Mouse (Mus musculus): ENCODE results near the gene Ccdc9.
"Not testable (repeated sequence)": the region's sequence is repeated elsewhere in the genome, so short reads cannot be mapped to it uniquely, and the experiment has no call there.

Gene Ccdc9

GRCm38 (mm10) chr7:16307141-16307540, 20.5 kb upstream of the Ccdc9 start:
- DNase-seq = not testable (repeated sequence)

DNA sequence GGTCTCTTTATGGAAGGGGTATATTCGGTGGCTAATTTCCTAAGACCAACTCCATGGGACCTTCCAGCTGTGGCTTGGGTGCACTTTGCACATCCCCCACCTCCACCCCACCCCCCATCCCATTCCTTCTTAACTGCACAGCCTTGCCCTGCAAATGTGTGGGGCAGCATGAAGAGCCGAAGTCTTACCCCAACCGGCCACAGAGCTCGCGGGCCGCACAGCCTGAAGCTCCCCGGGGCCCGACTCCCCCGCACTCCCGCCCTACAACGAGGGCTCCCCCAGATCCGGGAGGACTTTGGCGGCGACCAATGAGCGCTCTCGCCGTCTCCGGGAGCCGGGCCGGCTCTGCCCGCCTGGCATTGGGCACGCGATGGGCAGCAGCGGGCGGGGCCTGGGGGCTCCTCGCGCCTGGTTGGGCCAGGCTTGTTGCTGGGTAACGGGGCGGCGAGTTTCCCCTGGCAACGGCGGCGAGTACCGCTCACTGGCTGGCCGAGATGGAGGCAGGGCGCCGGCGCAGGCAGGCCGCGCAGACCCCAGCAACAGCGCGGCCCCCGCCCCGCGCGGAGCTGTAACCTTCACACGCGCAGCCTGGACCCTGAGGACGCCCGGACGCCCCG, 12.9 kb upstream of the Ccdc9 start:
- peak; percentile 97 for DNase-seq

- no peak for DNase-seq
These were observed 12.3 kb upstream of the Ccdc9 start for GRCm38 (mm10) chr7:16298927-16299326.

DNA sequence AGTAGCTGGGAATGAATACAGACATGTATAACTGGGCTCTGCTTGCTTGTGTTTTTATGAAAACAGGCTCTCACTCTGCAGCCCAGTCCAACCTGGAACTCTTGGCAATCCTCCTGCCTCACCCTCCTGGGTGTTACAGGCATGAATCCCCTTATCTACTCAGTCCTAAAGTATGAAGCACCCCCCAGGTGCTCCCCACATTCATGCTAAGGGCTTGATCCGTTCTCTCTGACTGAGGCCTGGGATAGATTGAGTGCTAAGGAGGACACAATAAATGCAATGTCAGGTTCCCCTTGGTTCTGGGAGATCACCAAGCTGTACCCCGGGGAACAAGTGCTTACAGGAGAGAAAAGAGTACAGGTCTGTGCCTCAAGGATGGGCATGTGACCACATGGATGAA, 11.0 kb upstream of the Ccdc9 start:
- no peak for DNase-seq

DNA sequence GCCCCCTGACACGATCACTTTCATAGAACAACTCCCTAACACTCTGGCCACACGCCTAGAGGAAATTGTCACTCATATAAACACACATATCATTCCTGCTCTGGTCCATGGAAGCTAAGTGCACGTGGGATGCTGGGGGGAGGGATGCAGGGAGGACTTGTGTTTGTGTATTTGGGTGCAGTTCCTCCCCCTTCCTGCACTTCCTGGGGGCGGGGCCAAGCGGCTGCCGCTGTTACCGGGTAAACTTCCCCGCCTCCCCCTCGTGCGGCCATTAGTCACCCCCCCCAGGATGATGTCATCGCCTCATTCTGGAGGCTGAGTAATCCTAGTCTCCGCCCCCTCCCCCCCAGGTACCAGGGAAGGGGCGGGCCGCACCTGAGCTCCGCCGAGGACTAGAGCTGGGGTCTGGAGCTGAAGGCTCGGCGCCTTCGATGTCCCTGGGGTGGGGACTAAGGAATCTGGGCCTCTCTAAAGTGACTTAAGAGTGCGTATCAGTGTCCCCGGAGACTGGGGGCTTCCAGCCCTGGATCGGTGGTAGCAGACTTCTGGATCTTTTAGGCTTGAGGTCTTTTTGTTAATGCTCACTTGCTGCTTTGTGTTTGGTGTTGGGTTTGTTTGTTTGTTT, 10.3 kb upstream of the Ccdc9 start:
- peak; percentile 82 for DNase-seq

DNA sequence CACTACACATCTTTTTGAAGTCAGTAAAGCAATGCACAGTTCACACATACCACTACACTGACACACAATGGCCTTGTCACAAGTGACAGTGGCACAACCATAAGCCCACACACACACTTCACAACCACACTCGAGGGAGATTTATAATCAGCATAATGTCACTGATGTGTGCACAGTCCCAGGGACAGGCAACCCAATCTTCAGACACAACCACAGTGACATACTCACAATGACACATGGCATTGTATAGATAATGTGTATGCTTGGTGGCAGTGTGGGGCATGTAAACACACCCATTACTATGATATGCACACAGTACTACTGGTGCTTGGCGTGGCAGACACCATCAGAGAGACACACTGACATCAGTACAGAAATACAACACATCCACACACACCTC, 9.6 kb upstream of the Ccdc9 start:
- DNase-seq = no peak

GRCm38 (mm10) chr7:16295321-16295900, 8.8 kb upstream of the Ccdc9 start:
- DNase-seq = peak; percentile 77

DNA sequence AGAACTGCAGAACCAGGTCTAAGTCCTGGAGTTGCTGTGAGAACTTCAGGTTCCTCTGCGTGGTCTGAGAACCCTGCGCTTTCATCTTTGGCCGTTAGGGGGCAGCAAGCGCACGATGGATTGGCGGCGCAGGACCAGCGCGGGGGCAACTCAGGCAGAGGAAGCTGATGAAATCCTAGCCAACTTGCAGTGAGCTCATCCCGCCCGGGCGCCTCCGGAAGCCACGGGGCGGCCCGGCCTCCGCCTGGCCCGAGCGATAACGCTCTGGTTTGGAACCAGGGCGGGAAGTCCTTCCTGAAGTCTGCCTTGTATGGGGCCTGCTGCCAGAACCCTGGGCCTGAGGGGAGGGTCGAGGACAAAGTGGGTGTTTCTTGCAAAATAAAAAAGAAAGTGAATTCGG, 8.2 kb upstream of the Ccdc9 start:
- peak; percentile 93 for DNase-seq

DNA sequence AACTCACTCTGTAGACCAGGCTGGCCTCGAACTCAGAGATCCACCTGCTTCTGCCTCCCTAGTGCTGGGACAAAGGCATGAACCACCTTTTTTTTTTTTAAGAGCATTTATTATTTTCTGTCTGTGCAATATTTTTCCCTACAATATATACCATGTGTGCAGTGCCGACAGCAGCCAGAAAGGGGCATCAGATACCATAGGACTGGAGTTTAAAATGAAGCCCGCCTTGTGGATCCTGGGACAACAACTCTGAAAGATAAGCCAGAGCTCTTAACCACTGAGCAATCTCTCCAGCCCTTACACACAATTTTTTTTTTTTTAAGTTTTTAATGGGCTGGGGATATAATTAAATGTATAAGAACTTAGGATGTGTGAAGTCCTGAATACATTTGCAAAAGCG, 7.8 kb upstream of the Ccdc9 start:
- DNase-seq = no peak

DNA sequence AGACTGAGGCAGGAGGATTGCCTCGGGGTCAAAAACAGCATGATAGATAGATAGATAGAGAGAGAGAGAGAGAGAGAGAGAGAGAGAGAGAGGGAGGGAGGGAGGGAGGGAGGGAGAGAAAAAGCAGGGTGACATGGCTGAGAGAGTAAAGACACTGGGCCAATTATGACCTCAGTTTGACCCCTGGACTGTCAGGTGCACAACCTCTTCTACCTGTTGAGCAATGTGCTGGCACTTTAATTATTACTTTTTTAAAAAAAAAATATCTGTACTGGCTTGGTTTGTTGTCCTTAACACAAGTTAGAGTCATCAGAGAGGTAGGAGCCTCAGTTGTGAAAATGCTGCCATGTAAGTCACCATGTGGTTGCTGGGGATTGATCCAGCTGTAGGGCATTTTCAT, 1.2 kb upstream of the Ccdc9 start:
- no peak for DNase-seq

DNA sequence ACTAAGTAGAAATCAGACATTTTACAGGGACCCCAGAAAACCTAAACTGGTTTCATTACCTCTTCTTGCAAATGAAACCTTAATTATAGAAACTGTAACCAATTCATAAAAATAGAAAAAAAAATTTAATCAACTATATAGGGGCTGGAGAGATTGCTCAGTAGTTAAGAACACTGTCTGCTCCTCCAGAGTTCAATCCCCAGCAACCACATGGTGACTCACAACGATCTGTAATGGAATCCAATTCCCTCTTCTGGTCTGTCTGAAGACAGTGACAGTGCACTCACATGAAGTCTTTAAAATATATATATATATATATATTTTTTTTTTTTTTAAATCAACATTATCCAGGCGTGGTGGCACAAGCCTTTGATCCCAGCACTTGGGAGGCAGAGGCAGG, 421 bp upstream of the Ccdc9 start:
- DNase-seq = no peak

- DNase-seq = peak; percentile 38
These were observed 1.1 kb downstream of the Ccdc9 start for GRCm38 (mm10) chr7:16285450-16286025.

DNA sequence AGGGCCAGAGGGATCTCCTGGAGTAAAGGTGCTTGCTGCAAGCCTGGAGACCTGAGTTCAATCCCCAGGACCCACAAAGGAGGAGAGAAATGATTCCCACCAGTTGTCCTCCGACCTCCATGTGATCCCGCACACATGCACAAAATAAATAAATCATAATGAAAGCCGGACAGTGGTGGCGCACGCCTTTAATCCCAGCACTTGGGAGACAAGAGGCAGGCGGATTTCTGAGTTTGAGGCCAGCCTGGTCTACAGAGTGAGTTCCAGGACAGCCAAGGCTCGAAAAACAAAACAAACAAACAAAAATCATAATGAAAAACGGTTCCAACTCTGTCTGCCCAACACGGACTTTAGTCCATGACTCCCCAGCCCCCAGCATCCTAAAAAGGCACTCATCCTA, 1.7 kb downstream of the Ccdc9 start:
- DNase-seq = no peak

DNA sequence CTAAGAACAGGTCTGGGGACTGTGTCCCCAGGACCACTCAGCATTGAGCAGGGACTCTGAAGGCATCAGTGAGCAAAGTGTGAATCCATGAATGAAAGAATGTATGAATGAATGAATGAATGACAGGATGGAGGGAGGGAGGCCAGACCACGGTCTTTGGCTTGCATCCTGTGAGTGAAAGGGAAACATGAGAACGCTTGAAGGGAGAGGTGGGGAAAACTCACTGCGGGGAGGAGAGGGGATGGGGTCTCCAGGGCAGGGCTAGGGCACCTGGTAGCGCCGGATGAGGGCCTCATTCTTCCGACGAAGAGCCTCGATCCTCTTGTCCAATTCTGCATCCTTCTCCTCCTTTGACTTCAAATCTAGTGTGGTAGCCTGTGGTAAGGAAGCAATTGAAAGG, 2.6 kb downstream of the Ccdc9 start:
- DNase-seq = no peak

GRCm38 (mm10) chr7:16282334-16282733, 4.3 kb downstream of the Ccdc9 start:
- no peak for DNase-seq

DNA sequence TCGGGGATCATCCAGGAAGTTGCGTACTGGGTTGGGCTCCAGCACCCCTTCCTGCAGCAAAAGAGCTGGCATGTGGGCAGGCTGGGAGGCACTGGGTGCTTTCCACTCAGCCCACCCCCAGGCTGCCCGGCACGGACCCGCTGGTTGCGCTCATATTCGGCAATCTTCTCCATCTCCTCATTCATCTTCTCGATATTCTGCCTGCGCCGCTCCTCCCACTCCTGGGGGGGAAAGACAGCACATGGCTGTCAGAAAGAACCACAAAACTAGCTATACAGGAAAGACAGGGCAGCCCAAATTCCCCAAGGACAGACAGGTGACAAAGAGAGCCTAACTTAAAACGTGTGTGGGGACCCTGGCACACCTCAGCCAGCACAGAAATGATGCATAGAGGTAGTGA, 5.9 kb downstream of the Ccdc9 start:
- DNase-seq = no peak

DNA sequence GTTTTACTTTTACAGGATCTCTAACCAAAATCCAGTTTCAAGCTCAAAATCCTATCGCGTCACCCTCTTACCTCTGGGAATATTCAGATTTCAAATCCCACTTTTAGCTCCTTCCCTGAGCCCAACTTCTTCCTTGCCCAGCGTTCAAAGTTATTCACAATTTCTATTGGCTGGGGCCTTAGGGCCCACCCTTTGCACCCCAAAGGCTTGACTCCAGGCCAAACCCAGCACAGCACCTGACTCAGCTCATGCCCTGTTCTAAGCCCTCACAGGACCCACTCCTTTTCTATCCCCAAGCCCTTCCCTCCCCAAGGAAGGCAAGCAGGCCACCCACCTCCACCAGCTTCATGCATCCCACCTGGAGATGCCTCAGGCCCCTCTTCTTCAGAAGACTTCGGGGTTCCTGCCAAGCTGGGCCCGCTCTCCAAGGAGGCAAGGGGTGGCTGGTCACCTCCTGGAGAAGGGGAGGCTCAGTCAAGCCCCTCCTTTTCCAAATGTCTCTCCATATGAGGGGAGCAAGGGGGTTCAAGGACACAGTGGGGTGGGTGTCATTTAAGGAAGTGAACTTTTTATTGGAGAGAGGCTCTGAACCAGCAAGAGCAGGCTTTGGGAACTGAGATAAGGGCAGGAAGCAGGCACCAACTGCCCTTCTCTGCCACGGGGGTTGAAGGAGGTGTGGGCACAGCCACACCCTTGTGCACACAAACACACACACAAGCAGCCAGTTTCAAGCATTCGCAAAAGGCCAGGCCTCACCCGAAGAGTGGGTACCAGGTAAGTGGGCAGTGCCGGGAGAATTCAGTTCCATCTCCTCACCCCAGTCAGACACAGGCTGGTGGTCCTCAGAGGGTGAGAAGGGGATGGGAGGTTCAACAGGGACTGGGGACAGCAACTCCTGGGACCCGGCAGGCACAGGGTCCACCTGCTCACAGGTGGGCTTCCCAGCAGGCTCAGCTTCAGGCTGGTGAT, 11.4 kb downstream of the Ccdc9 start:
- DNase-seq = no peak

DNA sequence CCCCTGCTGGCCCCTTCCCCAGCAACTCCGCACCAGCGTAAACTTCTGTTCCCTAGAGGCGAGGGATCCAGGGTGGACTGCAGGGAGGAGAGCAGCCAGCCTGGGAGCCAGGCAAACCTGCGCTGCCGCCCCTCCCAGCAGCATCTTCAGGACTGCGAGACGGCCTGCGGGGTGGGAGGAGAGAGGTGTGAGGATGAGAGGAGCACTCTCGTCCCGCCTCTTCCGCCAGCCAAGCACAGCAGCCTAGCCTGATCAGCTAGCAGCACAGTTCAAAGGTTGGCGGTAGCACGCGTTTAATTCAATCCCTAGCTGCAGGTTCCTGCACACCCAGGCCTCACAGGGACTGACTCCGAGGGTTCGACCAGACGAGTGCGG, 12.8 kb downstream of the Ccdc9 start:
- peak; percentile 50 for DNase-seq

- DNase-seq = peak; percentile 83
These were observed 13.4 kb downstream of the Ccdc9 start, which contains the start of gene Inafm1 for GRCm38 (mm10) chr7:16273081-16273765. Gene Inafm1 (minus strand): TSS chr7:16273617.

DNA sequence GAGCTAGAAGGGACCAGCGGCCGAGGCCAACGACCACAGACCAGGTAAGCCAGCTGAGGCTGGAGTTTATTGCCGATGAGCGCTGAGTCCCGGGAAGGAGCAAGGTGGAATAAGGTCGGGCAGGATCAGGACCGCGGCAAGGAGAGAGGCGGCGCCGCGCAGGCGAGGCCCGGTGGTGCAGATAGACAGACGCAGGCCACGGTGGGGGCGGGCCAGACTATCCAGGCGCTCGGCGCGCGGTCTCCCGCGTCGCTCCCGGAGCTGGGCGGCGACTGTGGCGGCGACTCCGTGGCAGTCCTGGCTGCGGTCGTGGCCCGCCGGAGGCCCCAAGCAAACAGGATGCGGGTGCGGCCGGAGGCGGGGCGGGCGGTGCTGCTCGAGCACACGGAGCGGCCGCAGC, 13.9 kb downstream of the Ccdc9 start:
- DNase-seq = peak; percentile 75

GRCm38 (mm10) chr7:16271139-16271538, 15.5 kb downstream of the Ccdc9 start:
- no peak for DNase-seq

GRCm38 (mm10) chr7:16266593-16266992, 20.0 kb downstream of the Ccdc9 start:
- not testable (repeated sequence) for DNase-seq

Measured in right cerebral cortex, postnatal 14 days (tissue).